Mouse (Mus musculus) left cerebral cortex, postnatal 25 days (tissue): Measurements from ENCODE around the gene Riiad1. TPM values are rescaled to one million over a fixed set of nuclear protein-coding genes. Genes with fewer than 3 reads are reported as not detected.
A peak's percentile ranks its signal among the peaks of the same experiment; 100 is the strongest.

Source experiments
- DNase-seq, 2 experiments: peaks; one replicate each; pipeline ENCODE4 v3.0.0; 2022; ENCODE audit warnings: low spot score in 2 of 2, mixed read lengths in 1 of 2
- intact Hi-C: fragments of 180-260 bp; cut with DNase I; formaldehyde crosslinking; loops from one replicate; pipeline ENCODE4 v1.15.1; 2025
- total RNA-seq, 2 experiments: library from RNA; stranded (reverse); gene quantifications; 2 replicates each; pipeline ENCODE4 v1.2.3; 2021

The Riiad1 gene
- total RNA-seq, 2 experiments from 2014 or later, result 4.2 to 5.3 TPM

- DNase-seq, result no peak
- intact Hi-C loops, result loop anchor here (5.0 kb wide), 1 partner anchor 368 kb away; the partner anchor contains the start of gene Pogz
Measured at GRCm38 (mm10) chr3:94468931-94469330, 11.2 kb downstream of the Riiad1 start.

GRCm38 (mm10) chr3:94465632-94466430 lies 14.3 kb downstream of the Riiad1 start:
- peak; percentile 55 to 92 for DNase-seq
- intact Hi-C loops, result loop anchor here (2.0 to 5.0 kb wide), 2 partner anchors 13 to 371 kb away; partner anchors contain the start of genes Celf3 and Pogz

GRCm38 (mm10) chr3:94463926-94464578 lies 16.1 kb downstream of the Riiad1 start:
- intact Hi-C loops, result loop anchor here (2.0 kb wide), 1 partner anchor 15 kb away; the partner anchor contains the start of gene Celf3
- DNase-seq, result peak; percentile 34 to 52

GRCm38 (mm10) chr3:94459834-94460233 lies 20.3 kb downstream of the Riiad1 start:
- no peak for DNase-seq
- intact Hi-C loops, result loop anchor here (5.0 kb wide), 1 partner anchor 122 kb away; the partner anchor contains the start of gene Snx27

- intact Hi-C loops, result loop anchor here (2.0 to 5.0 kb wide), 2 partner anchors 125 to 146 kb away; partner anchors contain the start of gene Snx27
- no peak for DNase-seq
Measured at GRCm38 (mm10) chr3:94457055-94457454, 23.1 kb downstream of the Riiad1 start.

- peak; percentile 85 to 93 for DNase-seq
- intact Hi-C loops, result loop anchor here (1.0 to 5.0 kb wide), 3 partner anchors 46 to 146 kb away; partner anchors contain the start of gene Snx27
Measured at GRCm38 (mm10) chr3:94456529-94457000, 23.6 kb downstream of the Riiad1 start.

- intact Hi-C loops, result no loop called here
Measured at GRCm38 (mm10) chr3:94449377-94449776, 30.8 kb downstream of the Riiad1 start.

GRCm38 (mm10) chr3:94443597-94443964 lies 36.6 kb downstream of the Riiad1 start, which contains the start of gene Oaz3:
TSS of gene Oaz3 (minus strand) at chr3:94443915.
- intact Hi-C loops, result loop anchor here (5.0 kb wide), 1 partner anchor 76 kb away; no protein-coding TSS in a partner anchor
- no peak for DNase-seq

More at GRCm38 (mm10) chr3:94449377-94449776, 30.8 kb downstream of the Riiad1 start:
- no peak for DNase-seq

GRCm38 (mm10) chr3:94442951-94443596 lies 37.1 kb downstream of the Riiad1 start, which contains the start of gene Mrpl9:
TSS of gene Mrpl9 (plus strand) at chr3:94443318.
- DNase-seq, result peak; percentile 95 to 96
- intact Hi-C loops, result loop anchor here (5.0 kb wide), 1 partner anchor 76 kb away; no protein-coding TSS in a partner anchor

- intact Hi-C loops, result loop anchor here (5.0 kb wide), 1 partner anchor 74 kb away; no protein-coding TSS in a partner anchor
- peak; percentile 10 to 48 for DNase-seq
Measured at GRCm38 (mm10) chr3:94441182-94441581, 39.0 kb downstream of the Riiad1 start.

- DNase-seq, result no peak
- intact Hi-C loops, result no loop called here
Measured at GRCm38 (mm10) chr3:94436420-94436819, 43.7 kb downstream of the Riiad1 start.

GRCm38 (mm10) chr3:94434305-94434704 lies 45.8 kb downstream of the Riiad1 start:
- DNase-seq, result no peak
- intact Hi-C loops, result no loop called here

- DNase-seq, result no peak
- intact Hi-C loops, result no loop called here
Measured at GRCm38 (mm10) chr3:94430980-94431379, 49.2 kb downstream of the Riiad1 start.

Other genes starting within 250 kb of the Riiad1 start
- not detected for gene Gm4778, start 216.3 kb downstream of the Riiad1 start, total RNA-seq
- 10 to 100 TPM; 20.5 to 21.5 TPM for gene Them4, start 170.3 kb downstream of the Riiad1 start, total RNA-seq
- not detected for gene Them5, start 138.2 kb downstream of the Riiad1 start, total RNA-seq
- under 1 TPM; 0.64 to 0.76 TPM for gene C2cd4d, start 117.9 kb downstream of the Riiad1 start, total RNA-seq
- under 1 TPM; 0.21 to 0.60 TPM for gene Rorc, start 107.5 kb downstream of the Riiad1 start, total RNA-seq
- gene Lingo4, start 81.8 kb downstream of the Riiad1 start, total RNA-seq, result 1 to 10 TPM in 1 of 2 experiments, under 1 TPM in 1; 0.87 to 1.4 TPM
- gene Tdrkh, start 67.1 kb downstream of the Riiad1 start, total RNA-seq, result 10 to 100 TPM; 35.1 to 37.9 TPM
- 10 to 100 TPM; 37.8 to 38.9 TPM for gene Mrpl9, start 37.0 kb downstream of the Riiad1 start, total RNA-seq
- gene Oaz3, start 36.4 kb downstream of the Riiad1 start, total RNA-seq, result not detected
- 100 to 1,000 TPM; 166 to 170 TPM for gene Celf3, start 2.0 kb downstream of the Riiad1 start, total RNA-seq
- 10 to 100 TPM; 95.8 to 98.3 TPM for gene Snx27, start 102.4 kb upstream of the Riiad1 start, total RNA-seq
- not detected for gene Gm10972, start 162.8 kb upstream of the Riiad1 start, total RNA-seq
- gene Tuft1, start 178.5 kb upstream of the Riiad1 start, total RNA-seq, result 1 to 10 TPM; 1.3 to 1.6 TPM
- gene Selenbp2, start 213.2 kb upstream of the Riiad1 start, total RNA-seq, result 1 to 10 TPM in 1 of 2 experiments, not detected in 1; 1.1 TPM